Mouse (Mus musculus): ENCODE results near the gene Taok3.

Gene Taok3

GRCm38 (mm10) chr5:117117716-117118115, 2.2 kb upstream of the Taok3 start:
- DNase-seq (ENCODE audit: low spot score) = no peak

- DNase-seq (ENCODE audit: low spot score) = no peak
Observed at GRCm38 (mm10) chr5:117118220-117118619, 1.7 kb upstream of the Taok3 start.

GRCm38 (mm10) chr5:117118850-117119249, 1.1 kb upstream of the Taok3 start:
- DNase-seq (ENCODE audit: low spot score) = no peak

GRCm38 (mm10) chr5:117120489-117121466, 849 bp downstream of the Taok3 start:
- no peak for DNase-seq (ENCODE audit: low spot score)

- no peak for DNase-seq (ENCODE audit: low spot score)
Observed at GRCm38 (mm10) chr5:117121657-117122056, 1.7 kb downstream of the Taok3 start.

- no peak for DNase-seq (ENCODE audit: low spot score)
Observed at GRCm38 (mm10) chr5:117123102-117123501, 3.2 kb downstream of the Taok3 start.

GRCm38 (mm10) chr5:117123840-117124239, 3.9 kb downstream of the Taok3 start:
- DNase-seq (ENCODE audit: low spot score) = no peak

GRCm38 (mm10) chr5:117125482-117126346, 5.8 kb downstream of the Taok3 start:
- no peak for DNase-seq (ENCODE audit: low spot score)

- no peak for DNase-seq (ENCODE audit: low spot score)
Observed at GRCm38 (mm10) chr5:117127051-117127450, 7.1 kb downstream of the Taok3 start.

- no peak for DNase-seq (ENCODE audit: low spot score)
Observed at GRCm38 (mm10) chr5:117130726-117131125, 10.8 kb downstream of the Taok3 start.

GRCm38 (mm10) chr5:117133446-117134065, 13.6 kb downstream of the Taok3 start:
- no peak for DNase-seq (ENCODE audit: low spot score)

- DNase-seq (ENCODE audit: low spot score) = no peak
Observed at GRCm38 (mm10) chr5:117134066-117134888, 14.3 kb downstream of the Taok3 start.

- no peak for DNase-seq (ENCODE audit: low spot score)
Observed at GRCm38 (mm10) chr5:117134889-117135456, 15.0 kb downstream of the Taok3 start.

GRCm38 (mm10) chr5:117135869-117136268, 15.9 kb downstream of the Taok3 start:
- no peak for DNase-seq (ENCODE audit: low spot score)

GRCm38 (mm10) chr5:117136570-117136969, 16.6 kb downstream of the Taok3 start:
- DNase-seq (ENCODE audit: low spot score) = no peak

- DNase-seq (ENCODE audit: low spot score) = no peak
Observed at GRCm38 (mm10) chr5:117137011-117137410, 17.1 kb downstream of the Taok3 start.

GRCm38 (mm10) chr5:117137594-117137993, 17.7 kb downstream of the Taok3 start:
- no peak for DNase-seq (ENCODE audit: low spot score)

- DNase-seq (ENCODE audit: low spot score) = no peak
Observed at GRCm38 (mm10) chr5:117138295-117138988, 18.5 kb downstream of the Taok3 start.

- DNase-seq (ENCODE audit: low spot score) = no peak
Observed at GRCm38 (mm10) chr5:117139822-117140221, 19.9 kb downstream of the Taok3 start.

GRCm38 (mm10) chr5:117140374-117140773, 20.4 kb downstream of the Taok3 start:
- no peak for DNase-seq (ENCODE audit: low spot score)
